Mouse (Mus musculus) lung, embryonic 14.5 days (tissue): ENCODE data around the gene Ift22. TPM values are rescaled to one million over a fixed set of nuclear protein-coding genes. Genes with fewer than 3 reads are reported as not detected.
A peak's percentile ranks its signal among the peaks of the same experiment; 100 is the strongest.
"Not testable (repeated sequence)": the region's sequence is repeated elsewhere in the genome, so short reads cannot be mapped to it uniquely, and the experiment has no call there.

Source experiments
- ATAC-seq: fragments of 200-750 bp; cut with Nextera tagmentation; 2 replicates; pipeline ENCODE4 v1.8.0; 2017; ENCODE audit warnings: mild to moderate bottlenecking, moderate TSS enrichment, moderate library complexity; ENCODE audit not compliant: insufficient read depth
- DNase-seq: peaks from one replicate; pipeline ENCODE4 v3.0.0-alpha.2; 2015
- H3K27ac ChIP-seq: fragments of 300-500 bp; sonication (generic); 2 replicates; pipeline ENCODE4 v1.5.1; 2014; ENCODE audit warnings: low read depth, mild to moderate bottlenecking, moderate library complexity
- H3K27me3 ChIP-seq: fragments of 300-500 bp; sonication (generic); 2 replicates; pipeline ENCODE4 v1.6.1; 2014; ENCODE audit warnings: low read length, control low read depth; ENCODE audit not compliant: insufficient read depth
- H3K36me3 ChIP-seq: fragments of 300-500 bp; sonication (generic); 2 replicates; pipeline ENCODE4 v1.6.1; 2014; ENCODE audit warnings: control low read depth; ENCODE audit not compliant: insufficient read depth
- H3K4me1 ChIP-seq: fragments of 300-500 bp; sonication (generic); 2 replicates; pipeline ENCODE4 v1.6.1; 2014; ENCODE audit warnings: antibody characterized with exemption, control low read depth; ENCODE audit not compliant: insufficient read depth
- H3K4me2 ChIP-seq: fragments of 300-500 bp; sonication (generic); 2 replicates; pipeline ENCODE4 v1.6.1; 2014; ENCODE audit warnings: mild to moderate bottlenecking
- H3K4me3 ChIP-seq: fragments of 300-500 bp; sonication (generic); 2 replicates; pipeline ENCODE4 v1.5.1; 2014; ENCODE audit warnings: low read depth, low read length
- H3K9ac ChIP-seq: fragments of 300-500 bp; sonication (generic); 2 replicates; pipeline ENCODE4 v1.6.1; 2014
- H3K9me3 ChIP-seq: fragments of 300-500 bp; sonication (generic); 2 replicates; pipeline ENCODE4 v1.6.1; 2016; ENCODE audit warnings: low read depth, low read length, control low read depth
- CTCF ChIP-seq: IDR thresholded peaks from 2 replicates; pipeline ENCODE4 v1.5.1; 2016; ENCODE audit warnings: antibody characterized with exemption, low read depth
- WGBS: fragments of 180-500 bp; shearing (Covaris S2); extraction: QIAGEN DNeasy Blood & Tissue Kit; methylation state at CpG from one replicate; pipeline ENCODE4 v1.1.7; 2014; 5-methylcytosine and 5-hydroxymethylcytosine counted together
- polyA plus RNA-seq: library from polyadenylated mRNA; unstranded; fragments of >200 nt; fragmentation: Nextera tagmentation; extraction: Ambion mirVana; gene quantifications from 2 replicates; pipeline ENCODE4 v1.2.1, GENCODE M21; 2014

Gene Ift22
- polyA plus RNA-seq, 1 experiment from 2014 or later = 72.2 TPM

GRCm38 (mm10) chr5:136945084-136945483 is 37.1 kb downstream of the Ift22 start:
- no peak for TF ChIP-seq CTCF
- H3K9me3 ChIP-seq = no peaks in the 10 kb centered on the region
- H3K4me1 ChIP-seq = no peaks in the 10 kb centered on the region; the same call in 1 of the 2 replicates
- no peak overlapping the region for H3K27ac ChIP-seq
- no peak overlapping the region for H3K4me3 ChIP-seq
- H3K4me2 ChIP-seq = no peak overlapping the region
- 72% methylated on average over 12 of the region's 12 CpGs for WGBS
- H3K27me3 ChIP-seq = no peaks in the 10 kb centered on the region
- no peaks in the 10 kb centered on the region for H3K36me3 ChIP-seq
- H3K9ac ChIP-seq = no peak overlapping the region
- ATAC-seq (no peak), DNase-seq (no peak)

- H3K9me3 ChIP-seq = no peaks in the 10 kb centered on the region
- H3K4me2 ChIP-seq = no peak overlapping the region
- no peak overlapping the region for H3K9ac ChIP-seq
- ATAC-seq = no peak
- TF ChIP-seq CTCF = no peak
- no peaks in the 10 kb centered on the region for H3K4me1 ChIP-seq
- DNase-seq = no peak
- no peak overlapping the region for H3K27ac ChIP-seq
- H3K36me3 ChIP-seq = no peaks in the 10 kb centered on the region
- no peaks in the 10 kb centered on the region for H3K27me3 ChIP-seq
- no peak overlapping the region for H3K4me3 ChIP-seq
These were observed 39.9 kb downstream of the Ift22 start for GRCm38 (mm10) chr5:136947874-136948273.

GRCm38 (mm10) chr5:136949551-136950336 is 41.8 kb downstream of the Ift22 start:
- 72% methylated on average over 14 of the region's 14 CpGs for WGBS
- H3K27ac ChIP-seq = not testable (repeated sequence)

GRCm38 (mm10) chr5:136950521-136950920 is 42.6 kb downstream of the Ift22 start:
- Histone ChIP-seq H3K4me2 (no peak overlapping the region), H3K27me3 (no peaks in the 10 kb centered on the region), H3K27ac (no peak overlapping the region), H3K4me3 (no peak overlapping the region), H3K36me3 (no peaks in the 10 kb centered on the region), H3K4me1 (peaks cover 5% of the 10 kb centered on the region; the same call in 1 of the 2 replicates), H3K9me3 (no peaks in the 10 kb centered on the region), H3K9ac (no peak overlapping the region)
- DNase-seq (no peak), ATAC-seq (no peak)
- TF ChIP-seq CTCF = no peak
- WGBS = 85% methylated on average over 6 of the region's 6 CpGs

More at GRCm38 (mm10) chr5:136949551-136950336, 41.8 kb downstream of the Ift22 start:
- not testable (repeated sequence) for H3K27me3 ChIP-seq, H3K9ac ChIP-seq, ATAC-seq, H3K36me3 ChIP-seq, H3K4me1 ChIP-seq, H3K4me2 ChIP-seq, DNase-seq, H3K4me3 ChIP-seq, H3K9me3 ChIP-seq

GRCm38 (mm10) chr5:136952153-136952552 is 44.2 kb downstream of the Ift22 start:
- peaks cover 5% of the 10 kb centered on the region; the same call in 1 of the 2 replicates for H3K4me1 ChIP-seq
- 0 out of 2 replicates have a peak, but pooled peaks cover 4% of the 10 kb centered on the region for H3K36me3 ChIP-seq
- no peak overlapping the region for H3K4me3 ChIP-seq
- 82% methylated on average over 4 of the region's 4 CpGs for WGBS
- H3K9ac ChIP-seq = no peak overlapping the region
- no peak overlapping the region for H3K27ac ChIP-seq
- no peaks in the 10 kb centered on the region for H3K27me3 ChIP-seq
- peak overlapping the region; percentile 75; the same call in 1 of the 2 replicates for H3K4me2 ChIP-seq
- DNase-seq (no peak), ATAC-seq (no peak)
- TF ChIP-seq CTCF = no peak
- no peaks in the 10 kb centered on the region for H3K9me3 ChIP-seq

GRCm38 (mm10) chr5:136953015-136953414 is 45.1 kb downstream of the Ift22 start, which contains the start of gene Fis1:
TSS of gene Fis1 (plus strand) at chr5:136953275.
- peaks cover 7% of the 10 kb centered on the region; the same call in 1 of the 2 replicates for H3K36me3 ChIP-seq
- TF ChIP-seq CTCF = no peak
- under 1% methylated on average over 23 of the region's 23 CpGs for WGBS
- no peaks in the 10 kb centered on the region for H3K9me3 ChIP-seq
- peak within 1 kb of the TSS; percentile 75 for H3K4me2 ChIP-seq
- ATAC-seq (peak; percentile 100), DNase-seq (peak; percentile 100)
- H3K4me3 ChIP-seq = peak within 1 kb of the TSS; percentile 67
- peak within 1 kb of the TSS; percentile 70 for H3K9ac ChIP-seq
- peaks cover 5% of the 10 kb centered on the region; the same call in 1 of the 2 replicates for H3K4me1 ChIP-seq
- H3K27ac ChIP-seq = peak within 1 kb of the TSS; percentile 64; the same call in 1 of the 2 replicates
- no peaks in the 10 kb centered on the region for H3K27me3 ChIP-seq

- DNase-seq (no peak), ATAC-seq (peak; percentile 19; the same call in 1 of the 2 replicates)
- Histone ChIP-seq H3K9me3 (no peaks in the 10 kb centered on the region), H3K9ac (peak overlapping the region; percentile 70), H3K27ac (peak overlapping the region; percentile 64; the same call in 1 of the 2 replicates), H3K4me1 (peaks cover 5% of the 10 kb centered on the region; the same call in 1 of the 2 replicates), H3K27me3 (no peaks in the 10 kb centered on the region), H3K36me3 (peaks cover 7% of the 10 kb centered on the region; the same call in 1 of the 2 replicates), H3K4me3 (peak overlapping the region; percentile 67), H3K4me2 (peak overlapping the region; percentile 75)
- no peak for TF ChIP-seq CTCF
- 3% methylated on average over 12 of the region's 12 CpGs for WGBS
These were observed 45.5 kb downstream of the Ift22 start for GRCm38 (mm10) chr5:136953440-136953951.
